Comparison of ENCODE assay signal across 20 mouse cellular contexts in genomic region chr15:91088071-91088470, GRCm38 (mm10). TPM values are rescaled to one million over a fixed set of nuclear protein-coding genes. Genes with fewer than 3 reads are reported as not detected.
A peak's percentile ranks its signal among the peaks of the same experiment; 100 is the strongest.
DNase-seq lines count a peak whose midpoint lies in the region; ATAC-seq and TF ChIP-seq lines count a peak whose summit lies in the region.
"Had no signal": no experiment of that assay in that cellular context is flagged by ENCODE, and none has a peak within 500 bp of the region (broad histone marks: within the 10 kb centered on the region; RNA-seq: fewer than 3 reads in every experiment).

No protein-coding gene starts in this region.

- 59% methylated on average over 12 of the region's 12 CpGs for WGBS in heart, embryonic 11.5 days (ENCODE audit: insufficient replicate concordance)
- 41% methylated on average over 12 of the region's 12 CpGs for WGBS in heart, embryonic 14.5 days
- 32% methylated on average over 12 of the region's 12 CpGs for WGBS in lung, embryonic 14.5 days

- H3K9me3 ChIP-seq in heart, embryonic 11.5 days (replicated peaks; ENCODE audit: control insufficient read depth, low read length), result no peaks in the 10 kb centered on the region
- H3K9me3 ChIP-seq in heart, embryonic 14.5 days (ENCODE audit: control insufficient read depth, low read length), result no peaks in the 10 kb centered on the region
- H3K9me3 ChIP-seq in lung, embryonic 14.5 days (ENCODE audit: low read depth, low read length), result no peaks in the 10 kb centered on the region
- H3K9me3 ChIP-seq: heart, embryonic 15.5 days; limb, embryonic 12.5 days; neural tube, embryonic 12.5 days had no signal

- no peaks in the 10 kb centered on the region for H3K36me3 ChIP-seq in heart, embryonic 11.5 days (ENCODE audit: control insufficient read depth, insufficient read depth, low read length)
- H3K36me3 ChIP-seq in heart, embryonic 14.5 days (ENCODE audit: control insufficient read depth, insufficient read depth, low read length), result no peaks in the 10 kb centered on the region
- no peaks in the 10 kb centered on the region for H3K36me3 ChIP-seq in lung, embryonic 14.5 days (ENCODE audit: insufficient read depth)
- H3K36me3 ChIP-seq: heart, embryonic 15.5 days; limb, embryonic 12.5 days; liver, embryonic 13.5 days; neural tube, embryonic 12.5 days had no signal

- no peak overlapping the region for H3K9ac ChIP-seq in heart, embryonic 11.5 days (ENCODE audit: low read depth, low read length)
- no peak overlapping the region; the same call in 1 of the 2 replicates for H3K9ac ChIP-seq in heart, embryonic 14.5 days (ENCODE audit: low read length)
- no peak overlapping the region for H3K9ac ChIP-seq in lung, embryonic 14.5 days
- H3K9ac ChIP-seq: forebrain, postnatal 0 days; heart, embryonic 15.5 days; limb, embryonic 12.5 days; liver, embryonic 13.5 days; neural tube, embryonic 12.5 days had no signal

- no peak overlapping the region for H3K4me3 ChIP-seq in heart, embryonic 11.5 days (ENCODE audit: low read depth, low read length)
- no peak overlapping the region for H3K4me3 ChIP-seq in heart, embryonic 14.5 days (ENCODE audit: control insufficient read depth in 1 of 2, insufficient read depth in 1 of 2, low read depth in 1 of 2, low read length in 2 of 2)
- no peak overlapping the region for H3K4me3 ChIP-seq in lung, embryonic 14.5 days (ENCODE audit: low read depth, low read length)
- H3K4me3 ChIP-seq: heart, embryonic 15.5 days; limb, embryonic 12.5 days; liver, embryonic 13.5 days; megakaryocyte, embryonic 14.5 days; neural tube, embryonic 12.5 days had no signal

- H3K4me2 ChIP-seq in heart, embryonic 11.5 days, result no peak overlapping the region
- H3K4me2 ChIP-seq in heart, embryonic 14.5 days (ENCODE audit: low read length), result 0 out of 2 replicates have a peak overlapping the region, but pooled peaks have one; percentile 8
- 0 out of 2 replicates have a peak overlapping the region, but pooled peaks have one; percentile 1 for H3K4me2 ChIP-seq in lung, embryonic 14.5 days
- H3K4me2 ChIP-seq: heart, embryonic 15.5 days; limb, embryonic 12.5 days; liver, embryonic 13.5 days; neural tube, embryonic 12.5 days had no signal

- DNase-seq in heart, adult 18-20 months, result peak; percentile 45 to 64
- DNase-seq in lung, embryonic 14.5 days, result peak; percentile 84
- peak; percentile 44 to 74 for DNase-seq in lung, postnatal 4 days
- no peak for DNase-seq in layer of hippocampus, adult 9-10 months (ENCODE audit: low spot score)
- no peak for DNase-seq in ovary, postnatal 14 days (ENCODE audit: low spot score)
- DNase-seq: adrenal gland, adult 8-10 months; cerebellum, adult 11-12 months; forebrain, postnatal 0 days; kidney, adult 11 months; kidney, postnatal 10 days; liver, embryonic 13.5 days; right cerebral cortex, postnatal 25 days; thymus, postnatal 36 days had no signal

- H3K27ac ChIP-seq in heart, embryonic 11.5 days (ENCODE audit: low read depth, low read length), result no peak overlapping the region
- H3K27ac ChIP-seq in heart, embryonic 14.5 days (replicated peaks in 1 of 2; ENCODE audit: control insufficient read depth in 1 of 2, insufficient read depth in 1 of 2, low read depth in 2 of 2, low read length in 2 of 2), result no peak overlapping the region
- H3K27ac ChIP-seq in lung, embryonic 14.5 days (ENCODE audit: low read depth), result no peak overlapping the region
- H3K27ac ChIP-seq: heart, embryonic 15.5 days; limb, embryonic 12.5 days; liver, embryonic 13.5 days; neural tube, embryonic 12.5 days had no signal

- no peaks in the 10 kb centered on the region for H3K27me3 ChIP-seq in heart, embryonic 11.5 days (ENCODE audit: control insufficient read depth, insufficient read depth, low read length)
- H3K27me3 ChIP-seq in heart, embryonic 14.5 days (ENCODE audit: control insufficient read depth, insufficient read depth, low read length), result no peaks in the 10 kb centered on the region
- H3K27me3 ChIP-seq in lung, embryonic 14.5 days (ENCODE audit: insufficient read depth, low read length), result no peaks in the 10 kb centered on the region
- H3K27me3 ChIP-seq: heart, embryonic 15.5 days; limb, embryonic 12.5 days; liver, embryonic 13.5 days; megakaryocyte, embryonic 14.5 days; neural tube, embryonic 12.5 days had no signal

- 0 out of 2 replicates have a peak, but pooled peaks cover 4% of the 10 kb centered on the region for H3K4me1 ChIP-seq in heart, embryonic 11.5 days (ENCODE audit: control insufficient read depth, insufficient read depth, low read length)
- peaks cover 0 to 4% of the 10 kb centered on the region in 2 experiments; a peak in 2 of 4 replicates for H3K4me1 ChIP-seq in heart, embryonic 14.5 days (ENCODE audit: control insufficient read depth in 2 of 2, insufficient read depth in 2 of 2, low read length in 2 of 2)
- no peaks in the 10 kb centered on the region for H3K4me1 ChIP-seq in lung, embryonic 14.5 days (ENCODE audit: insufficient read depth)
- H3K4me1 ChIP-seq: liver, embryonic 13.5 days; megakaryocyte, embryonic 14.5 days had no signal

- ATAC-seq in heart, embryonic 11.5 days (replicated peaks; ENCODE audit: insufficient number of reproducible peaks, low FRiP score, low TSS enrichment), result no peak
- no peak for ATAC-seq in heart, embryonic 14.5 days (ENCODE audit: insufficient number of reproducible peaks, insufficient read depth, low FRiP score, low read depth)
- ATAC-seq in lung, embryonic 14.5 days (ENCODE audit: insufficient read depth), result peak; percentile 85
- ATAC-seq: forebrain, postnatal 0 days; hindbrain, embryonic 16.5 days had no signal

- TF ChIP-seq CTCF in lung, embryonic 14.5 days (IDR thresholded peaks at IDR 0.05; ENCODE audit: low read depth), result no peak

RNA-seq across cellular contexts. Expression of gene Kif21a, which starts 38.3 kb away (rescaled TPM):
- total RNA-seq in heart, adult 18-20 months (2021), result 10 to 100 TPM; 18.4 to 18.5 TPM
- polyA plus RNA-seq in heart, embryonic 11.5 days (2014; fragmentation: Nextera tagmentation; extraction: Ambion mirVana), result 6.5 TPM in 2 replicates
- 5.4 and 5.7 TPM in 2 replicates for polyA plus RNA-seq in heart, embryonic 14.5 days (2014; fragmentation: Nextera tagmentation; extraction: Ambion mirVana)
- 6.7 and 7.5 TPM in 2 replicates for polyA plus RNA-seq in lung, embryonic 14.5 days (2014; fragmentation: Nextera tagmentation; extraction: Ambion mirVana)

Comparison
In these comparisons a context has a peak if more than half of its experiments do, and no peak if none do; other contexts are left out.
1. DNase-seq: peak in heart, adult 18-20 months (2 of 2), lung, embryonic 14.5 days (single experiment) and lung, postnatal 4 days (2 of 2); none in layer of hippocampus, adult 9-10 months (single experiment) and ovary, postnatal 14 days (single experiment).